Mouse (Mus musculus): ENCODE data around the gene Olfr1289. TPM values are rescaled to one million over a fixed set of nuclear protein-coding genes. Genes with fewer than 3 reads are reported as not detected.

The Olfr1289 gene
- polyA plus RNA-seq (2015; fragmentation: Nextera tagmentation; extraction: Ambion mirVana) = not detected in 2 replicates

GRCm38 (mm10) chr2:111480519-111480918 lies at the start of gene Olfr1289:
Gene Olfr1289 (plus strand): TSS chr2:111480819.
- no peak for ATAC-seq (ENCODE audit: low FRiP score, low TSS enrichment)
- WGBS = 73% methylated on average over 1 of the region's 1 CpGs
- no peak within 1 kb of the TSS for H3K4me2 ChIP-seq (replicated peaks; ENCODE audit: low read depth, low read length)

GRCm38 (mm10) chr2:111448842-111449241 lies 31.8 kb upstream of the Olfr1289 start, which contains the start of gene Olfr1287:
Gene Olfr1287 (plus strand): TSS chr2:111449142.
- no peaks in the 10 kb centered on the region for H3K4me1 ChIP-seq (ENCODE audit: insufficient read depth, low read length)
- H3K27ac ChIP-seq (ENCODE audit: low read length) = no peak within 1 kb of the TSS
- H3K4me2 ChIP-seq (replicated peaks; ENCODE audit: low read depth, low read length) = no peak within 1 kb of the TSS
- H3K27me3 ChIP-seq (ENCODE audit: insufficient read depth, low read length) = no peaks in the 10 kb centered on the region
- 73% methylated on average over 1 of the region's 1 CpGs for WGBS
- no peak within 1 kb of the TSS for H3K9ac ChIP-seq (replicated peaks; ENCODE audit: low read length)
- H3K9me3 ChIP-seq (ENCODE audit: low read length) = no peaks in the 10 kb centered on the region
- ATAC-seq (ENCODE audit: low FRiP score, low TSS enrichment) = no peak
- no peaks in the 10 kb centered on the region for H3K36me3 ChIP-seq (ENCODE audit: insufficient read depth, low read length)
- H3K4me3 ChIP-seq (ENCODE audit: low read length) = no peak within 1 kb of the TSS

More at GRCm38 (mm10) chr2:111480519-111480918, at the start of gene Olfr1289:
- no peak within 1 kb of the TSS for H3K4me3 ChIP-seq (ENCODE audit: low read length)
- no peaks in the 10 kb centered on the region for H3K4me1 ChIP-seq (ENCODE audit: insufficient read depth, low read length)
- no peaks in the 10 kb centered on the region for H3K36me3 ChIP-seq (ENCODE audit: insufficient read depth, low read length)
- no peaks in the 10 kb centered on the region for H3K9me3 ChIP-seq (ENCODE audit: low read length)
- no peak within 1 kb of the TSS for H3K9ac ChIP-seq (replicated peaks; ENCODE audit: low read length)
- no peak within 1 kb of the TSS for H3K27ac ChIP-seq (ENCODE audit: low read length)
- H3K27me3 ChIP-seq (ENCODE audit: insufficient read depth, low read length) = no peaks in the 10 kb centered on the region

- H3K9ac ChIP-seq (replicated peaks; ENCODE audit: low read length) = no peak within 1 kb of the TSS
- H3K36me3 ChIP-seq (ENCODE audit: insufficient read depth, low read length) = no peaks in the 10 kb centered on the region
- no peak within 1 kb of the TSS for H3K27ac ChIP-seq (ENCODE audit: low read length)
- WGBS = 88% methylated on average over 1 of the region's 1 CpGs
- H3K4me3 ChIP-seq (ENCODE audit: low read length) = no peak within 1 kb of the TSS
- no peaks in the 10 kb centered on the region for H3K4me1 ChIP-seq (ENCODE audit: insufficient read depth, low read length)
- H3K9me3 ChIP-seq (ENCODE audit: low read length) = no peaks in the 10 kb centered on the region
- H3K4me2 ChIP-seq (replicated peaks; ENCODE audit: low read depth, low read length) = no peak within 1 kb of the TSS
- no peak for ATAC-seq (ENCODE audit: low FRiP score, low TSS enrichment)
- no peaks in the 10 kb centered on the region for H3K27me3 ChIP-seq (ENCODE audit: insufficient read depth, low read length)
These were observed 6.8 kb upstream of the Olfr1289 start, which contains the start of gene Olfr1288 for GRCm38 (mm10) chr2:111473801-111474200. Gene Olfr1288 (plus strand): TSS chr2:111474101.

GRCm38 (mm10) chr2:111493729-111494128 lies 13.1 kb downstream of the Olfr1289 start, which contains the start of gene Olfr1290:
Gene Olfr1290 (minus strand): TSS chr2:111493829.
- WGBS = 80% methylated on average over 5 of the region's 5 CpGs
- no peak for ATAC-seq (ENCODE audit: low FRiP score, low TSS enrichment)

GRCm38 (mm10) chr2:111496880-111497279 lies 16.3 kb downstream of the Olfr1289 start, which contains the start of gene Olfr1291-ps1:
Gene Olfr1291-ps1 (plus strand): TSS chr2:111497180.
- no peaks in the 10 kb centered on the region for H3K36me3 ChIP-seq (ENCODE audit: insufficient read depth, low read length)
- no peak within 1 kb of the TSS for H3K27ac ChIP-seq (ENCODE audit: low read length)
- no peak within 1 kb of the TSS for H3K4me2 ChIP-seq (replicated peaks; ENCODE audit: low read depth, low read length)
- H3K9me3 ChIP-seq (ENCODE audit: low read length) = no peaks in the 10 kb centered on the region
- H3K9ac ChIP-seq (replicated peaks; ENCODE audit: low read length) = no peak within 1 kb of the TSS
- no peak within 1 kb of the TSS for H3K4me3 ChIP-seq (ENCODE audit: low read length)
- no peaks in the 10 kb centered on the region for H3K27me3 ChIP-seq (ENCODE audit: insufficient read depth, low read length)
- ATAC-seq (ENCODE audit: low FRiP score, low TSS enrichment) = no peak
- H3K4me1 ChIP-seq (ENCODE audit: insufficient read depth, low read length) = no peaks in the 10 kb centered on the region
- WGBS = 88% methylated on average over 3 of the region's 3 CpGs

More at GRCm38 (mm10) chr2:111493729-111494128, 13.1 kb downstream of the Olfr1289 start, which contains the start of gene Olfr1290:
- Histone ChIP-seq H3K27ac (ENCODE audit: low read length) (no peak within 1 kb of the TSS), H3K9ac (replicated peaks; ENCODE audit: low read length) (no peak within 1 kb of the TSS), H3K4me2 (replicated peaks; ENCODE audit: low read depth, low read length) (no peak within 1 kb of the TSS), H3K27me3 (ENCODE audit: insufficient read depth, low read length) (no peaks in the 10 kb centered on the region), H3K36me3 (ENCODE audit: insufficient read depth, low read length) (no peaks in the 10 kb centered on the region), H3K4me3 (ENCODE audit: low read length) (no peak within 1 kb of the TSS), H3K9me3 (ENCODE audit: low read length) (no peaks in the 10 kb centered on the region), H3K4me1 (ENCODE audit: insufficient read depth, low read length) (no peaks in the 10 kb centered on the region)

GRCm38 (mm10) chr2:111517451-111517850 lies 36.8 kb downstream of the Olfr1289 start:
- ATAC-seq (ENCODE audit: low FRiP score, low TSS enrichment) = no peak
- Histone ChIP-seq H3K27ac (ENCODE audit: low read length) (no peak overlapping the region), H3K27me3 (ENCODE audit: insufficient read depth, low read length) (no peaks in the 10 kb centered on the region), H3K9ac (replicated peaks; ENCODE audit: low read length) (no peak overlapping the region), H3K36me3 (ENCODE audit: insufficient read depth, low read length) (no peaks in the 10 kb centered on the region), H3K4me3 (ENCODE audit: low read length) (no peak overlapping the region), H3K4me1 (ENCODE audit: insufficient read depth, low read length) (no peaks in the 10 kb centered on the region), H3K9me3 (ENCODE audit: low read length) (peaks cover 8% of the 10 kb centered on the region), H3K4me2 (replicated peaks; ENCODE audit: low read depth, low read length) (no peak overlapping the region)
- 90% methylated on average over 10 of the region's 10 CpGs for WGBS

GRCm38 (mm10) chr2:111524903-111525302 lies 44.3 kb downstream of the Olfr1289 start, which contains the start of gene Olfr1293-ps:
Gene Olfr1293-ps (plus strand): TSS chr2:111525203.
- no peak within 1 kb of the TSS for H3K9ac ChIP-seq (replicated peaks; ENCODE audit: low read length)
- no peak within 1 kb of the TSS for H3K27ac ChIP-seq (ENCODE audit: low read length)
- peaks cover 3% of the 10 kb centered on the region; the same call in 1 of the 2 replicates for H3K9me3 ChIP-seq (ENCODE audit: low read length)
- H3K4me3 ChIP-seq (ENCODE audit: low read length) = no peak within 1 kb of the TSS
- H3K4me1 ChIP-seq (ENCODE audit: insufficient read depth, low read length) = no peaks in the 10 kb centered on the region
- WGBS = 80% methylated on average over 1 of the region's 1 CpGs
- no peaks in the 10 kb centered on the region for H3K36me3 ChIP-seq (ENCODE audit: insufficient read depth, low read length)
- H3K27me3 ChIP-seq (ENCODE audit: insufficient read depth, low read length) = no peaks in the 10 kb centered on the region
- no peak for ATAC-seq (ENCODE audit: low FRiP score, low TSS enrichment)
- no peak within 1 kb of the TSS for H3K4me2 ChIP-seq (replicated peaks; ENCODE audit: low read depth, low read length)

Other genes starting within 250 kb of the Olfr1289 start
- gene Olfr1275, start 245.5 kb upstream of the Olfr1289 start, polyA plus RNA-seq (2015; fragmentation: Nextera tagmentation; extraction: Ambion mirVana) = not detected in 2 replicates
- gene Olfr1276, start 226.3 kb upstream of the Olfr1289 start, polyA plus RNA-seq (2015; fragmentation: Nextera tagmentation; extraction: Ambion mirVana) = not detected in 2 replicates
- gene Olfr1277, start 206.7 kb upstream of the Olfr1289 start, polyA plus RNA-seq (2015; fragmentation: Nextera tagmentation; extraction: Ambion mirVana) = not detected in 2 replicates
- not detected in 2 replicates for gene Olfr1278, start 190.7 kb upstream of the Olfr1289 start, polyA plus RNA-seq (2015; fragmentation: Nextera tagmentation; extraction: Ambion mirVana)
- not detected in 2 replicates for gene Olfr1279, start 180.2 kb upstream of the Olfr1289 start, polyA plus RNA-seq (2015; fragmentation: Nextera tagmentation; extraction: Ambion mirVana)
- gene Olfr1280, start 166.8 kb upstream of the Olfr1289 start, polyA plus RNA-seq (2015; fragmentation: Nextera tagmentation; extraction: Ambion mirVana) = not detected in 2 replicates
- not detected in 2 replicates for gene Olfr1281, start 154.3 kb upstream of the Olfr1289 start, polyA plus RNA-seq (2015; fragmentation: Nextera tagmentation; extraction: Ambion mirVana)
- not detected in 2 replicates for gene Olfr1282, start 144.7 kb upstream of the Olfr1289 start, polyA plus RNA-seq (2015; fragmentation: Nextera tagmentation; extraction: Ambion mirVana)
- not detected in 2 replicates for gene Olfr1283, start 114.0 kb upstream of the Olfr1289 start, polyA plus RNA-seq (2015; fragmentation: Nextera tagmentation; extraction: Ambion mirVana)
- gene Olfr1284, start 105.3 kb upstream of the Olfr1289 start, polyA plus RNA-seq (2015; fragmentation: Nextera tagmentation; extraction: Ambion mirVana) = not detected in 2 replicates
- gene Olfr1286, start 57.7 kb upstream of the Olfr1289 start, polyA plus RNA-seq (2015; fragmentation: Nextera tagmentation; extraction: Ambion mirVana) = not detected in 2 replicates
- gene Olfr1287, start 31.7 kb upstream of the Olfr1289 start, polyA plus RNA-seq (2015; fragmentation: Nextera tagmentation; extraction: Ambion mirVana) = not detected in 2 replicates
- gene Olfr1288, start 6.7 kb upstream of the Olfr1289 start, polyA plus RNA-seq (2015; fragmentation: Nextera tagmentation; extraction: Ambion mirVana) = not detected in 2 replicates
- not detected in 2 replicates for gene Olfr1290, start 13.0 kb downstream of the Olfr1289 start, polyA plus RNA-seq (2015; fragmentation: Nextera tagmentation; extraction: Ambion mirVana)
- not detected in 2 replicates for gene Olfr1291-ps1, start 16.4 kb downstream of the Olfr1289 start, polyA plus RNA-seq (2015; fragmentation: Nextera tagmentation; extraction: Ambion mirVana)
- not detected in 2 replicates for gene Olfr1293-ps, start 44.4 kb downstream of the Olfr1289 start, polyA plus RNA-seq (2015; fragmentation: Nextera tagmentation; extraction: Ambion mirVana)
- gene Olfr1294, start 59.5 kb downstream of the Olfr1289 start, polyA plus RNA-seq (2015; fragmentation: Nextera tagmentation; extraction: Ambion mirVana) = not detected in 2 replicates
- gene Olfr1295, start 88.9 kb downstream of the Olfr1289 start, polyA plus RNA-seq (2015; fragmentation: Nextera tagmentation; extraction: Ambion mirVana) = not detected in 2 replicates
- not detected in 2 replicates for gene Olfr1297, start 145.7 kb downstream of the Olfr1289 start, polyA plus RNA-seq (2015; fragmentation: Nextera tagmentation; extraction: Ambion mirVana)
- gene Olfr1298, start 168.4 kb downstream of the Olfr1289 start, polyA plus RNA-seq (2015; fragmentation: Nextera tagmentation; extraction: Ambion mirVana) = not detected in 2 replicates
- gene Olfr1299, start 180.6 kb downstream of the Olfr1289 start, polyA plus RNA-seq (2015; fragmentation: Nextera tagmentation; extraction: Ambion mirVana) = not detected in 2 replicates